Mouse (Mus musculus): Measurements from ENCODE around the gene Trib2.

DNA sequence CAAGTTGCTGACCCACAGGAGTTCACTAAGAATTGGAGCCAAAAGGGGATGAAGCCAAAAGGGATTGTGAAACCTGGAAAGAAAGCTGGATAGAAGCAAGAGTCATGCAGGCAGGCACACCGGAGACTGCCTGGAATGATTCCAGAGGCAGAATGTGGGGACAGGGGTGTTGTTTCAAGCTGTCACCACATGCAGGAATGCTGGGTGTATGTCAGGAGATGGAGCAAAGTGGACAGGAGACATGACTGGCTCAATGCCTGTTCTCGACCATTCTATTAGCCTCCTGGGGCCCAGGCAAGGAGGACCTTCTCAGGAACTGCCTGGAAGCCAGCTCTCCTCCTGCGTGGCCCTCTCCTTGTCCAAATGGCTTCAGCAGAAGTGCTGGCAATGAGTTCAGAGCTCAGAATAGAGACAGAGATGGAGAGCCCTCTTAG is 33.2 kb upstream of the Trib2 start:
- TF ChIP-seq POLR2A (IDR thresholded peaks at IDR 0.05; ENCODE audit: low read depth, low read length), result no peak
- TF ChIP-seq CTCF (IDR thresholded peaks at IDR 0.05; ENCODE audit: extremely low read depth, insufficient read depth, insufficient read length, insufficient replicate concordance), result no peak

All from spleen, adult 2 months (tissue).